9 mouse cellular contexts compared by ENCODE assay signal in genomic region chr5:43948111-43948743, GRCm38 (mm10). TPM values are rescaled to one million over a fixed set of nuclear protein-coding genes. Genes with fewer than 3 reads are reported as not detected.
DNase-seq lines count a peak whose midpoint lies in the region; ATAC-seq lines count a peak whose summit lies in the region.
"Had no signal": no experiment of that assay in that cellular context is flagged by ENCODE, and none has a peak within 500 bp of the region (broad histone marks: within the 10 kb centered on the region; RNA-seq: fewer than 3 reads in every experiment).

No protein-coding gene starts in this region.

- no peaks in the 10 kb centered on the region; the same call in 1 of the 2 replicates for H3K27me3 ChIP-seq in embryonic facial prominence, embryonic 10.5 days (replicated peaks; ENCODE audit: low read depth, poor library complexity, severe bottlenecking)
- no peaks in the 10 kb centered on the region; the same call in 1 of the 2 replicates for H3K27me3 ChIP-seq in heart, embryonic 10.5 days (ENCODE audit: insufficient read depth, poor library complexity, severe bottlenecking)
- 0 out of 2 replicates have a peak, but pooled peaks cover 2% of the 10 kb centered on the region for H3K27me3 ChIP-seq in liver, embryonic 16.5 days (ENCODE audit: control insufficient read depth, insufficient read depth, low read depth, low read length)
- H3K27me3 ChIP-seq in neural tube, embryonic 11.5 days (ENCODE audit: control insufficient read depth, insufficient read depth, low read length) = no peaks in the 10 kb centered on the region
- H3K27me3 ChIP-seq in stomach, embryonic 16.5 days (ENCODE audit: control insufficient read depth, insufficient read depth, low read length) = no peaks in the 10 kb centered on the region

- H3K4me3 ChIP-seq in embryonic facial prominence, embryonic 10.5 days = peak overlapping the region; percentile 57
- peak overlapping the region; percentile 63 for H3K4me3 ChIP-seq in heart, embryonic 10.5 days
- peak overlapping the region; percentile 42 for H3K4me3 ChIP-seq in liver, embryonic 16.5 days (ENCODE audit: low read depth, low read length)
- H3K4me3 ChIP-seq in neural tube, embryonic 11.5 days (ENCODE audit: low read depth, low read length) = peak overlapping the region; percentile 21
- H3K4me3 ChIP-seq in stomach, embryonic 16.5 days (replicated peaks; ENCODE audit: low read length) = peak overlapping the region; percentile 31

- no peaks in the 10 kb centered on the region for H3K36me3 ChIP-seq in embryonic facial prominence, embryonic 10.5 days (replicated peaks)
- H3K36me3 ChIP-seq in heart, embryonic 10.5 days = no peaks in the 10 kb centered on the region
- H3K36me3 ChIP-seq in liver, embryonic 16.5 days (ENCODE audit: control insufficient read depth, insufficient read depth) = no peaks in the 10 kb centered on the region
- H3K36me3 ChIP-seq in neural tube, embryonic 11.5 days (ENCODE audit: control insufficient read depth, insufficient read depth, low read length) = no peaks in the 10 kb centered on the region
- H3K36me3 ChIP-seq in stomach, embryonic 16.5 days (ENCODE audit: control insufficient read depth, insufficient read depth, low read length) = no peaks in the 10 kb centered on the region

- peak overlapping the region; percentile 28; the same call in 1 of the 2 replicates for H3K9ac ChIP-seq in liver, embryonic 16.5 days (ENCODE audit: low read depth, low read length)
- H3K9ac ChIP-seq in neural tube, embryonic 11.5 days (ENCODE audit: low read length) = peak overlapping the region; percentile 9; the same call in 1 of the 2 replicates
- peak overlapping the region; percentile 0; the same call in 1 of the 2 replicates for H3K9ac ChIP-seq in stomach, embryonic 16.5 days (ENCODE audit: low read length)

- H3K27ac ChIP-seq in embryonic facial prominence, embryonic 10.5 days (replicated peaks) = peak overlapping the region; percentile 59
- peak overlapping the region; percentile 67; the same call in 1 of the 2 replicates for H3K27ac ChIP-seq in heart, embryonic 10.5 days
- H3K27ac ChIP-seq in liver, embryonic 16.5 days (ENCODE audit: low read length) = peak overlapping the region; percentile 55
- no peak overlapping the region for H3K27ac ChIP-seq in neural tube, embryonic 11.5 days (ENCODE audit: low read depth, low read length)
- peak overlapping the region; percentile 98 for H3K27ac ChIP-seq in stomach, embryonic 16.5 days (ENCODE audit: low read length)

- DNase-seq in gastrocnemius, adult 18-20 months (ENCODE audit: low spot score) = peak; percentile 4
- DNase-seq in gastrocnemius, adult 8-10 months (ENCODE audit: low spot score in 2 of 2) = no peak
- DNase-seq in embryonic facial prominence, embryonic 10.5 days (ENCODE audit: low spot score) = peak; percentile 85
- DNase-seq in heart, embryonic 10.5 days (ENCODE audit: low spot score) = peak; percentile 81
- DNase-seq in kidney, adult 8-10 months = peak; percentile 74 to 88
- DNase-seq in neural tube, embryonic 11.5 days (ENCODE audit: low spot score) = peak; percentile 61

- peak overlapping the region; percentile 55 for H3K4me2 ChIP-seq in liver, embryonic 16.5 days (ENCODE audit: low read depth, low read length)
- peak overlapping the region; percentile 50 for H3K4me2 ChIP-seq in neural tube, embryonic 11.5 days (ENCODE audit: low read depth)
- H3K4me2 ChIP-seq in stomach, embryonic 16.5 days (ENCODE audit: low read depth, low read length) = peak overlapping the region; percentile 56

- peaks cover 27% of the 10 kb centered on the region for H3K4me1 ChIP-seq in embryonic facial prominence, embryonic 10.5 days
- peaks cover 15% of the 10 kb centered on the region for H3K4me1 ChIP-seq in heart, embryonic 10.5 days
- H3K4me1 ChIP-seq in liver, embryonic 16.5 days (ENCODE audit: control insufficient read depth, low read depth, low read length) = peaks cover 9% of the 10 kb centered on the region
- H3K4me1 ChIP-seq in neural tube, embryonic 11.5 days (ENCODE audit: control insufficient read depth, insufficient read depth, low read length) = no peaks in the 10 kb centered on the region; the same call in none of the 2 replicates
- peaks cover 12% of the 10 kb centered on the region for H3K4me1 ChIP-seq in stomach, embryonic 16.5 days (ENCODE audit: control insufficient read depth, insufficient read depth, low read length)

- H3K9me3 ChIP-seq in embryonic facial prominence, embryonic 10.5 days = no peaks in the 10 kb centered on the region
- no peaks in the 10 kb centered on the region for H3K9me3 ChIP-seq in heart, embryonic 10.5 days
- H3K9me3 ChIP-seq in liver, embryonic 16.5 days (replicated peaks; ENCODE audit: control insufficient read depth, low read length) = no peaks in the 10 kb centered on the region
- H3K9me3 ChIP-seq in neural tube, embryonic 11.5 days (ENCODE audit: control insufficient read depth, low read length) = no peaks in the 10 kb centered on the region
- H3K9me3 ChIP-seq in stomach, embryonic 16.5 days (replicated peaks; ENCODE audit: control insufficient read depth, low read length) = no peaks in the 10 kb centered on the region

- 2% methylated on average over 27 of the region's 27 CpGs for WGBS in embryonic facial prominence, embryonic 10.5 days
- 2% methylated on average over 27 of the region's 27 CpGs for WGBS in heart, embryonic 10.5 days
- under 1% methylated on average over 27 of the region's 27 CpGs for WGBS in liver, embryonic 16.5 days (ENCODE audit: insufficient replicate concordance)
- 2% methylated on average over 26 of the region's 27 CpGs for WGBS in neural tube, embryonic 11.5 days
- 2% methylated on average over 27 of the region's 27 CpGs for WGBS in stomach, embryonic 16.5 days

- peak; percentile 97 for ATAC-seq in liver, embryonic 16.5 days (ENCODE audit: low read depth)
- ATAC-seq in neural tube, embryonic 11.5 days (ENCODE audit: insufficient read depth, low FRiP score, low TSS enrichment) = peak; percentile 85
- peak; percentile 96 for ATAC-seq in stomach, embryonic 16.5 days (ENCODE audit: insufficient read depth, low FRiP score)

RNA-seq across cellular contexts. Expression of gene Fgfbp1, which starts 33.4 kb away (rescaled TPM):
- 10 to 100 TPM in 1 of 2 experiments, 1 to 10 TPM in 1; 6.4 to 10.4 TPM for total RNA-seq in gastrocnemius, adult 18-20 months (2021)
- 1 to 10 TPM; 3.0 to 7.8 (median 5.4) TPM for total RNA-seq in gastrocnemius, adult 8-10 months (2022)
- polyA plus RNA-seq in embryonic facial prominence, embryonic 10.5 days (2016; fragmentation: Nextera tagmentation; extraction: Ambion mirVana) = 0.82 and 1.5 TPM in 2 replicates
- 0.23 and 0.28 TPM in 2 replicates for polyA plus RNA-seq in heart, embryonic 10.5 days (2016; fragmentation: Nextera tagmentation; extraction: Ambion mirVana)
- 1.3 and 1.8 TPM in 2 replicates for polyA plus RNA-seq in liver, embryonic 16.5 days (2015; fragmentation: Nextera tagmentation; extraction: Ambion mirVana)
- 0.93 and 1.5 TPM in 2 replicates for polyA plus RNA-seq in neural tube, embryonic 11.5 days (2014; fragmentation: Nextera tagmentation; extraction: Ambion mirVana)
- 112 and 154 TPM in 2 replicates for polyA plus RNA-seq in stomach, embryonic 16.5 days (2015; fragmentation: Nextera tagmentation; extraction: Ambion mirVana)
- total RNA-seq: MEL had no signal

RNA-seq across cellular contexts. Expression of gene Gm7879, which starts 35.3 kb away (rescaled TPM):
- total RNA-seq in gastrocnemius, adult 18-20 months (2021) = 1 to 10 TPM; 6.3 to 6.8 TPM
- 1 to 10 TPM; 5.2 to 6.5 (median 5.5) TPM for total RNA-seq in gastrocnemius, adult 8-10 months (2022)
- polyA plus RNA-seq in embryonic facial prominence, embryonic 10.5 days (2016; fragmentation: Nextera tagmentation; extraction: Ambion mirVana) = 1.1 TPM in 1 of 2 replicates, not detected in the other
- 0.49 TPM in 1 of 2 replicates, not detected in the other for polyA plus RNA-seq in heart, embryonic 10.5 days (2016; fragmentation: Nextera tagmentation; extraction: Ambion mirVana)
- 0.93 TPM in 1 of 2 replicates, not detected in the other for polyA plus RNA-seq in liver, embryonic 16.5 days (2015; fragmentation: Nextera tagmentation; extraction: Ambion mirVana)
- polyA plus RNA-seq in neural tube, embryonic 11.5 days (2014; fragmentation: Nextera tagmentation; extraction: Ambion mirVana) = 1.1 TPM in 1 of 2 replicates, not detected in the other
- 0.85 and 2.9 TPM in 2 replicates for polyA plus RNA-seq in stomach, embryonic 16.5 days (2015; fragmentation: Nextera tagmentation; extraction: Ambion mirVana)

Comparison
In these comparisons a context has a peak if more than half of its experiments do, and no peak if none do; other contexts are left out.
1. DNase-seq: peak in gastrocnemius, adult 18-20 months (single experiment), embryonic facial prominence, embryonic 10.5 days (single experiment), heart, embryonic 10.5 days (single experiment), kidney, adult 8-10 months (2 of 2) and neural tube, embryonic 11.5 days (single experiment); none in gastrocnemius, adult 8-10 months (0 of 2).
2. RNA of gene Fgfbp1, which starts 33.4 kb away (polyA plus RNA-seq): 112 to 154 TPM in stomach, embryonic 16.5 days; 1.3 to 1.8 TPM in liver, embryonic 16.5 days, 0.82 to 1.5 TPM in embryonic facial prominence, embryonic 10.5 days, 0.93 to 1.5 TPM in neural tube, embryonic 11.5 days and 0.23 to 0.28 TPM in heart, embryonic 10.5 days; every median in the first group is over 10 times any median in the second.
3. Peak in every context shown above with its lines, with median percentiles within 50 percentile points of each other: H3K4me3 ChIP-seq, ATAC-seq, H3K4me2 ChIP-seq and H3K9ac ChIP-seq.